Mouse (Mus musculus) liver, embryonic 15.5 days (tissue): ENCODE data around the gene Otub1. TPM values are rescaled to one million over a fixed set of nuclear protein-coding genes. Genes with fewer than 3 reads are reported as not detected.

Experiments used
- ATAC-seq: fragments of 200-750 bp; cut with Nextera tagmentation; 2 replicates; pipeline ENCODE4 v1.8.0; 2017; ENCODE audit warnings: moderate number of reproducible peaks, mild to moderate bottlenecking, moderate library complexity; ENCODE audit not compliant: insufficient read depth
- H3K27ac ChIP-seq: fragments of 300-500 bp; sonication (generic); replicated peaks from 2 replicates; pipeline ENCODE4 v1.5.1; 2015; ENCODE audit warnings: mild to moderate bottlenecking, inconsistent platforms
- H3K27me3 ChIP-seq: fragments of 300-500 bp; sonication (generic); 2 replicates; pipeline ENCODE4 v1.6.1; 2015; ENCODE audit warnings: mild to moderate bottlenecking, inconsistent platforms
- H3K36me3 ChIP-seq: fragments of 300-500 bp; sonication (generic); replicated peaks from 2 replicates; pipeline ENCODE4 v1.6.1; 2015; ENCODE audit warnings: moderate library complexity, mild to moderate bottlenecking, inconsistent platforms
- H3K4me1 ChIP-seq: fragments of 300-500 bp; sonication (generic); replicated peaks from 2 replicates; pipeline ENCODE4 v1.6.1; 2015; ENCODE audit warnings: inconsistent platforms
- H3K4me2 ChIP-seq: fragments of 300-500 bp; sonication (generic); 2 replicates; pipeline ENCODE4 v1.6.1; 2015; ENCODE audit warnings: moderate library complexity, mild to moderate bottlenecking, inconsistent platforms
- H3K4me3 ChIP-seq: fragments of 300-500 bp; sonication (generic); replicated peaks from 2 replicates; pipeline ENCODE4 v1.5.1; 2015; ENCODE audit warnings: mild to moderate bottlenecking, inconsistent platforms
- H3K9ac ChIP-seq: fragments of 300-500 bp; sonication (generic); 2 replicates; pipeline ENCODE4 v1.6.1; 2015; ENCODE audit warnings: moderate library complexity, mild to moderate bottlenecking, inconsistent platforms
- H3K9me3 ChIP-seq: fragments of 300-500 bp; sonication (generic); replicated peaks from 2 replicates; pipeline ENCODE4 v1.6.1; 2016; ENCODE audit warnings: inconsistent platforms
- WGBS: fragments of 180-500 bp; shearing (Covaris S2); methylation state at CpG from one replicate; pipeline ENCODE4 v1.1.7; 2015; ENCODE audit warnings: mixed read lengths; ENCODE audit not compliant: insufficient replicate concordance; 5-methylcytosine and 5-hydroxymethylcytosine counted together
- polyA plus RNA-seq: library from polyadenylated mRNA; unstranded; fragments of >200 nt; fragmentation: Nextera tagmentation; extraction: Ambion mirVana; gene quantifications from 2 replicates; pipeline ENCODE4 v1.2.1, GENCODE M21; 2015

The Otub1 gene
- polyA plus RNA-seq, 1 experiment from 2014 or later = 53.7 TPM

GRCm38 (mm10) chr19:7160151-7160906, 45.8 kb downstream of the Otub1 start:
- 0 out of 2 replicates have a peak, but pooled peaks have one; percentile 32 for ATAC-seq
- Histone ChIP-seq H3K4me2 (no peak overlapping the region), H3K4me3 (no peak overlapping the region), H3K4me1 (peaks cover 17% of the 10 kb centered on the region), H3K27ac (no peak overlapping the region), H3K27me3 (peaks cover 85% of the 10 kb centered on the region), H3K9me3 (no peaks in the 10 kb centered on the region), H3K36me3 (no peaks in the 10 kb centered on the region), H3K9ac (no peak overlapping the region)
- WGBS = 19% methylated on average over 13 of the region's 14 CpGs

- WGBS = 63% methylated on average over 14 of the region's 14 CpGs
- no peak for ATAC-seq
- no peak overlapping the region for H3K9ac ChIP-seq
- H3K4me3 ChIP-seq = no peak overlapping the region
- no peak overlapping the region for H3K4me2 ChIP-seq
- H3K4me1 ChIP-seq = peaks cover 15% of the 10 kb centered on the region; the same call in 1 of the 2 replicates
- H3K9me3 ChIP-seq = no peaks in the 10 kb centered on the region
- no peak overlapping the region for H3K27ac ChIP-seq
- no peaks in the 10 kb centered on the region for H3K36me3 ChIP-seq
- H3K27me3 ChIP-seq = peaks cover 74% of the 10 kb centered on the region
Observed at GRCm38 (mm10) chr19:7157734-7158133, 48.4 kb downstream of the Otub1 start.

GRCm38 (mm10) chr19:7155196-7155595, 50.9 kb downstream of the Otub1 start:
- H3K4me1 ChIP-seq = peaks cover 8% of the 10 kb centered on the region; the same call in 1 of the 2 replicates
- H3K9ac ChIP-seq = no peak overlapping the region
- H3K4me3 ChIP-seq = no peak overlapping the region
- H3K36me3 ChIP-seq = no peaks in the 10 kb centered on the region
- H3K27me3 ChIP-seq = peaks cover 64% of the 10 kb centered on the region
- no peak for ATAC-seq
- no peak overlapping the region for H3K4me2 ChIP-seq
- H3K27ac ChIP-seq = no peak overlapping the region
- H3K9me3 ChIP-seq = no peaks in the 10 kb centered on the region
- WGBS = 64% methylated on average over 6 of the region's 6 CpGs

GRCm38 (mm10) chr19:7153232-7153631, 52.9 kb downstream of the Otub1 start:
- no peak for ATAC-seq
- Histone ChIP-seq H3K9ac (no peak overlapping the region), H3K36me3 (no peaks in the 10 kb centered on the region), H3K4me3 (no peak overlapping the region), H3K4me1 (0 out of 2 replicates have a peak, but pooled peaks cover 6% of the 10 kb centered on the region), H3K4me2 (no peak overlapping the region), H3K27ac (no peak overlapping the region), H3K27me3 (peaks cover 61% of the 10 kb centered on the region), H3K9me3 (no peaks in the 10 kb centered on the region)
- WGBS = 20% methylated on average over 7 of the region's 7 CpGs

- Histone ChIP-seq H3K4me1 (0 out of 2 replicates have a peak, but pooled peaks cover 6% of the 10 kb centered on the region), H3K27me3 (peaks cover 62% of the 10 kb centered on the region), H3K9ac (no peak overlapping the region), H3K36me3 (no peaks in the 10 kb centered on the region), H3K4me2 (no peak overlapping the region), H3K9me3 (no peaks in the 10 kb centered on the region), H3K4me3 (no peak overlapping the region), H3K27ac (no peak overlapping the region)
- WGBS = 59% methylated on average over 6 of the region's 6 CpGs
- no peak for ATAC-seq
Observed at GRCm38 (mm10) chr19:7151927-7152653, 54.0 kb downstream of the Otub1 start.

GRCm38 (mm10) chr19:7151300-7151926, 54.7 kb downstream of the Otub1 start:
- no peak overlapping the region for H3K4me3 ChIP-seq
- 0 out of 2 replicates have a peak, but pooled peaks cover 6% of the 10 kb centered on the region for H3K4me1 ChIP-seq
- ATAC-seq = no peak
- no peak overlapping the region for H3K27ac ChIP-seq
- no peaks in the 10 kb centered on the region for H3K9me3 ChIP-seq
- peaks cover 69% of the 10 kb centered on the region for H3K27me3 ChIP-seq
- H3K36me3 ChIP-seq = no peaks in the 10 kb centered on the region
- H3K4me2 ChIP-seq = no peak overlapping the region
- no peak overlapping the region for H3K9ac ChIP-seq
- 72% methylated on average over 7 of the region's 7 CpGs for WGBS

GRCm38 (mm10) chr19:7149158-7149685, 56.9 kb downstream of the Otub1 start:
- Histone ChIP-seq H3K4me2 (no peak overlapping the region), H3K9ac (no peak overlapping the region), H3K4me1 (peaks cover 8% of the 10 kb centered on the region), H3K27ac (no peak overlapping the region), H3K9me3 (no peaks in the 10 kb centered on the region), H3K27me3 (peaks cover 86% of the 10 kb centered on the region), H3K4me3 (no peak overlapping the region), H3K36me3 (no peaks in the 10 kb centered on the region)
- WGBS = 63% methylated on average over 7 of the region's 7 CpGs
- no peak for ATAC-seq

- Histone ChIP-seq H3K9me3 (no peaks in the 10 kb centered on the region), H3K4me2 (no peak overlapping the region), H3K4me3 (no peak overlapping the region), H3K4me1 (peaks cover 14% of the 10 kb centered on the region), H3K27me3 (peaks cover 86% of the 10 kb centered on the region), H3K9ac (no peak overlapping the region), H3K36me3 (no peaks in the 10 kb centered on the region), H3K27ac (no peak overlapping the region)
- WGBS = 52% methylated on average over 8 of the region's 8 CpGs
- ATAC-seq = no peak
Observed at GRCm38 (mm10) chr19:7148541-7149085, 57.5 kb downstream of the Otub1 start.

Other genes with a start within 250 kb of the Otub1 start
- 51.4 and 55.8 TPM in 2 replicates for gene Ppp1r14b, start 231.3 kb downstream of the Otub1 start, polyA plus RNA-seq
- gene Plcb3, start 229.8 kb downstream of the Otub1 start, polyA plus RNA-seq = 5.9 and 6.8 TPM in 2 replicates
- 88.3 and 101 TPM in 2 replicates for gene Fkbp2, start 225.8 kb downstream of the Otub1 start, polyA plus RNA-seq
- 15.5 and 15.6 TPM in 2 replicates for gene Vegfb, start 218.7 kb downstream of the Otub1 start, polyA plus RNA-seq
- 10.2 and 10.9 TPM in 2 replicates for gene Dnajc4, start 213.7 kb downstream of the Otub1 start, polyA plus RNA-seq
- gene Nudt22, start 210.2 kb downstream of the Otub1 start, polyA plus RNA-seq = 9.5 and 10.4 TPM in 2 replicates
- 1.6 and 2.3 TPM in 2 replicates for gene Trpt1, start 210.2 kb downstream of the Otub1 start, polyA plus RNA-seq
- gene Fermt3, start 186.8 kb downstream of the Otub1 start, polyA plus RNA-seq = 105 and 118 TPM in 2 replicates
- gene Stip1, start 166.3 kb downstream of the Otub1 start, polyA plus RNA-seq = 116 and 121 TPM in 2 replicates
- gene Macrod1, start 149.5 kb downstream of the Otub1 start, polyA plus RNA-seq = 5.6 and 6.2 TPM in 2 replicates
- gene Flrt1, start 100.6 kb downstream of the Otub1 start, polyA plus RNA-seq = 0.17 TPM in 2 replicates
- gene Cox8a, start 11.3 kb upstream of the Otub1 start, polyA plus RNA-seq = 485 and 535 TPM in 2 replicates
- 25.0 and 25.4 TPM in 2 replicates for gene Naa40, start 34.9 kb upstream of the Otub1 start, polyA plus RNA-seq
- gene Rcor2, start 61.0 kb upstream of the Otub1 start, polyA plus RNA-seq = 1.1 and 1.3 TPM in 2 replicates
- 20.0 and 24.4 TPM in 2 replicates for gene Mark2, start 135.5 kb upstream of the Otub1 start, polyA plus RNA-seq
- 3.2 and 3.7 TPM in 2 replicates for gene Spindoc, start 176.7 kb upstream of the Otub1 start, polyA plus RNA-seq
- 0.68 and 0.88 TPM in 2 replicates for gene 2700081O15Rik, start 211.3 kb upstream of the Otub1 start, polyA plus RNA-seq